Mouse (Mus musculus) spleen, adult 2 months (tissue): ENCODE data around the gene Gm5136. TPM values are rescaled to one million over a fixed set of nuclear protein-coding genes. Genes with fewer than 3 reads are reported as not detected.

Experiments used
- DNase-seq, 2 experiments: peaks; one replicate each; pipeline versions ENCODE4 v3.0.0 to v3.0.0-alpha.2; 2012 to 2021; ENCODE audit warnings: low spot score in 2 of 2, low read depth in 1 of 2
- H3K27ac ChIP-seq: fragments of 200-500 bp; 2 replicates; pipeline ENCODE4 v1.5.1; 2012; ENCODE audit warnings: low read length, inconsistent platforms; ENCODE audit not compliant: insufficient read depth
- H3K27me3 ChIP-seq: fragments of 200-500 bp; 2 replicates; pipeline ENCODE4 v1.6.1; 2012; ENCODE audit warnings: mild to moderate bottlenecking, moderate library complexity, low read length, inconsistent platforms; ENCODE audit not compliant: control insufficient read depth, insufficient read depth
- H3K36me3 ChIP-seq: fragments of 200-500 bp; 2 replicates; pipeline ENCODE4 v1.6.1; 2012; ENCODE audit warnings: mild to moderate bottlenecking, low read length, inconsistent platforms; ENCODE audit not compliant: control insufficient read depth, insufficient read depth
- H3K4me1 ChIP-seq: fragments of 200-500 bp; 2 replicates; pipeline ENCODE4 v1.6.1; 2011; ENCODE audit warnings: inconsistent platforms; ENCODE audit not compliant: control insufficient read depth, insufficient read depth, insufficient read length
- H3K4me3 ChIP-seq: fragments of 200-500 bp; 2 replicates; pipeline ENCODE4 v1.5.1; 2011; ENCODE audit warnings: mild to moderate bottlenecking, inconsistent platforms; ENCODE audit not compliant: insufficient read depth, insufficient read length; ENCODE audit errors: extremely low read depth
- CTCF ChIP-seq: fragments of 200-500 bp; IDR thresholded peaks from 2 replicates; pipeline ENCODE4 v1.5.1; 2011; ENCODE audit warnings: mild to moderate bottlenecking, inconsistent platforms; ENCODE audit not compliant: insufficient read depth, insufficient read length, insufficient replicate concordance; ENCODE audit errors: extremely low read depth
- POLR2A ChIP-seq: fragments of 200-500 bp; IDR thresholded peaks from 2 replicates; pipeline ENCODE4 v1.6.1; 2011; ENCODE audit warnings: low read depth, low read length, inconsistent platforms
- WGBS: fragments of 180-500 bp; shearing (Covaris S2); methylation state at CpG from one replicate; pipeline ENCODE4 v1.1.7; 2018; 5-methylcytosine and 5-hydroxymethylcytosine counted together
- polyA plus RNA-seq: library from polyadenylated mRNA; depleted of rRNA; stranded (reverse); fragments of >200 nt; gene quantifications from 2 replicates; pipeline ENCODE4 v1.2.3, GENCODE M21; 2012

Gene Gm5136
- polyA plus RNA-seq, 1 experiment: not detected

- no peaks in the 10 kb centered on the region for H3K4me1 ChIP-seq
- no peak overlapping the region for H3K4me3 ChIP-seq
- H3K27ac ChIP-seq: no peak overlapping the region
- no peaks in the 10 kb centered on the region for H3K36me3 ChIP-seq
- DNase-seq: no peak
- 83% methylated on average over 3 of the region's 3 CpGs for WGBS
- no peaks in the 10 kb centered on the region for H3K27me3 ChIP-seq
- no peak for TF ChIP-seq CTCF
- TF ChIP-seq POLR2A: no peak
These were observed 39.7 kb downstream of the Gm5136 start for GRCm38 (mm10) chr10:108660295-108660694.

- WGBS: 82% methylated on average over 2 of the region's 2 CpGs
- TF ChIP-seq POLR2A (no peak), CTCF (no peak)
- Histone ChIP-seq H3K36me3 (no peaks in the 10 kb centered on the region), H3K4me3 (no peak overlapping the region), H3K27me3 (no peaks in the 10 kb centered on the region), H3K27ac (no peak overlapping the region), H3K4me1 (no peaks in the 10 kb centered on the region)
- DNase-seq: no peak
These were observed 41.7 kb downstream of the Gm5136 start for GRCm38 (mm10) chr10:108658300-108658699.

GRCm38 (mm10) chr10:108657669-108658068 is 42.3 kb downstream of the Gm5136 start:
- H3K4me1 ChIP-seq: no peaks in the 10 kb centered on the region
- no peak overlapping the region for H3K27ac ChIP-seq
- H3K36me3 ChIP-seq: no peaks in the 10 kb centered on the region
- no peak overlapping the region for H3K4me3 ChIP-seq
- no peak for DNase-seq
- H3K27me3 ChIP-seq: no peaks in the 10 kb centered on the region
- TF ChIP-seq POLR2A (no peak), CTCF (no peak)

GRCm38 (mm10) chr10:108656898-108657297 is 43.1 kb downstream of the Gm5136 start:
- no peak for TF ChIP-seq CTCF
- TF ChIP-seq POLR2A: no peak
- no peaks in the 10 kb centered on the region for H3K36me3 ChIP-seq
- H3K27ac ChIP-seq: no peak overlapping the region
- DNase-seq: no peak
- H3K27me3 ChIP-seq: no peaks in the 10 kb centered on the region
- WGBS: 80% methylated on average over 4 of the region's 4 CpGs
- no peaks in the 10 kb centered on the region for H3K4me1 ChIP-seq
- H3K4me3 ChIP-seq: no peak overlapping the region

- no peak overlapping the region for H3K27ac ChIP-seq
- TF ChIP-seq CTCF: no peak
- no peak for TF ChIP-seq POLR2A
- no peaks in the 10 kb centered on the region for H3K36me3 ChIP-seq
- H3K27me3 ChIP-seq: no peaks in the 10 kb centered on the region
- no peaks in the 10 kb centered on the region for H3K4me1 ChIP-seq
- H3K4me3 ChIP-seq: no peak overlapping the region
- WGBS: 89% methylated on average over 11 of the region's 11 CpGs
- no peak for DNase-seq
These were observed 44.9 kb downstream of the Gm5136 start for GRCm38 (mm10) chr10:108655074-108655473.

- Histone ChIP-seq H3K4me1 (no peaks in the 10 kb centered on the region), H3K27ac (no peak overlapping the region), H3K4me3 (no peak overlapping the region), H3K27me3 (no peaks in the 10 kb centered on the region), H3K36me3 (no peaks in the 10 kb centered on the region)
- no peak for DNase-seq
- 76% methylated on average over 8 of the region's 8 CpGs for WGBS
- no peak for TF ChIP-seq CTCF
- no peak for TF ChIP-seq POLR2A
These were observed 47.1 kb downstream of the Gm5136 start for GRCm38 (mm10) chr10:108652831-108653230.

- no peak overlapping the region for H3K27ac ChIP-seq
- H3K27me3 ChIP-seq: no peaks in the 10 kb centered on the region
- H3K4me1 ChIP-seq: no peaks in the 10 kb centered on the region
- DNase-seq: no peak
- H3K36me3 ChIP-seq: no peaks in the 10 kb centered on the region
- 76% methylated on average over 8 of the region's 8 CpGs for WGBS
- TF ChIP-seq CTCF (no peak), POLR2A (no peak)
- H3K4me3 ChIP-seq: no peak overlapping the region
These were observed 47.9 kb downstream of the Gm5136 start for GRCm38 (mm10) chr10:108652066-108652465.
